Mouse (Mus musculus) kidney, embryonic 14.5 days (tissue): ENCODE measurements around the gene Neil1. TPM values are rescaled to one million over a fixed set of nuclear protein-coding genes. Genes with fewer than 3 reads are reported as not detected.
A peak's percentile ranks its signal among the peaks of the same experiment; 100 is the strongest.

Experiments
- ATAC-seq: fragments of 200-750 bp; cut with Nextera tagmentation; 2 replicates; pipeline ENCODE4 v1.8.0; 2017; ENCODE audit warnings: moderate number of reproducible peaks, mild to moderate bottlenecking, moderate TSS enrichment, moderate library complexity; ENCODE audit not compliant: low FRiP score, low TSS enrichment
- H3K27ac ChIP-seq: fragments of 300-500 bp; sonication (generic); 2 replicates; pipeline ENCODE4 v1.5.1; 2014; ENCODE audit warnings: low read depth, mild to moderate bottlenecking, low read length, moderate library complexity, mixed read lengths
- H3K27me3 ChIP-seq: fragments of 300-500 bp; sonication (generic); 2 replicates; pipeline ENCODE4 v1.6.1; 2014; ENCODE audit warnings: mild to moderate bottlenecking, low read length; ENCODE audit not compliant: control insufficient read depth, insufficient read depth
- H3K36me3 ChIP-seq: fragments of 300-500 bp; sonication (generic); 2 replicates; pipeline ENCODE4 v1.6.1; 2014; ENCODE audit warnings: low read length, mixed read lengths; ENCODE audit not compliant: control insufficient read depth, insufficient read depth
- H3K4me1 ChIP-seq: fragments of 300-500 bp; sonication (generic); 2 replicates; pipeline ENCODE4 v1.6.1; 2014; ENCODE audit warnings: low read length, mixed read lengths; ENCODE audit not compliant: control insufficient read depth, insufficient read depth
- H3K4me2 ChIP-seq: fragments of 300-500 bp; sonication (generic); replicated peaks from 2 replicates; pipeline ENCODE4 v1.6.1; 2014; ENCODE audit warnings: low read depth, mild to moderate bottlenecking, low read length
- H3K4me3 ChIP-seq: fragments of 300-500 bp; sonication (generic); 2 replicates; pipeline ENCODE4 v1.5.1; 2014; ENCODE audit warnings: mild to moderate bottlenecking, low read length
- H3K9ac ChIP-seq: fragments of 300-500 bp; sonication (generic); 2 replicates; pipeline ENCODE4 v1.6.1; 2014; ENCODE audit warnings: low read depth, mild to moderate bottlenecking, low read length, moderate library complexity
- H3K9me3 ChIP-seq: fragments of 300-500 bp; sonication (generic); 2 replicates; pipeline ENCODE4 v1.6.1; 2016; ENCODE audit warnings: low read length; ENCODE audit not compliant: control insufficient read depth
- WGBS: fragments of 180-500 bp; shearing (Covaris S2); extraction: QIAGEN DNeasy Blood & Tissue Kit; methylation state at CpG from one replicate; pipeline ENCODE4 v1.1.7; 2014; 5-methylcytosine and 5-hydroxymethylcytosine counted together
- polyA plus RNA-seq: library from polyadenylated mRNA; unstranded; fragments of >200 nt; fragmentation: Nextera tagmentation; extraction: Ambion mirVana; gene quantifications from 2 replicates; pipeline ENCODE4 v1.2.1, GENCODE M21; 2014

The Neil1 gene
- polyA plus RNA-seq, 1 experiment from 2014 or later, result 7.0 TPM

DNA sequence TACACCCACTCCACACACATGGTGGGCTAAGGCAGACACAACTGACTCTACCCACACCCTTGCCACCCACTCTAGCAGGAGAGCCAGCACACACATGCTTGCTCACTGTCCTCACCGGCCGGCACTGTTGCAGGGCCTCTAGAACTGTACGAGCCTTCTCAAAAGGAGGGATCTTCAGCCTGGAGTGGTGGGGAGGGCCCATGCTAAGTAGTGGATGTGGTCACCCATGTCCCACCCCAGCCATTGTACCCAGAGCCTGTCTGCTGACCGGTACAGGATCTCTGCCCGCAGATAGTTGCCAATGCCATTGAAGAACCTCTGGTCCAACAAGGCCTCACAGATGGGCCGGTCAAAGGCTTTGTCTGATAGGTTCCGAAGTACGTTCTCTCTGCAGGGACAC, 3.3 kb downstream of the Neil1 start:
- Histone ChIP-seq H3K4me2 (no peak overlapping the region), H3K4me1 (0 out of 2 replicates have a peak, but pooled peaks cover 3% of the 10 kb centered on the region), H3K4me3 (no peak overlapping the region), H3K36me3 (peaks cover 31% of the 10 kb centered on the region), H3K9ac (no peak overlapping the region), H3K27ac (no peak overlapping the region), H3K9me3 (no peaks in the 10 kb centered on the region), H3K27me3 (no peaks in the 10 kb centered on the region)
- no peak for ATAC-seq
- WGBS, result 93% methylated on average over 8 of the region's 8 CpGs

DNA sequence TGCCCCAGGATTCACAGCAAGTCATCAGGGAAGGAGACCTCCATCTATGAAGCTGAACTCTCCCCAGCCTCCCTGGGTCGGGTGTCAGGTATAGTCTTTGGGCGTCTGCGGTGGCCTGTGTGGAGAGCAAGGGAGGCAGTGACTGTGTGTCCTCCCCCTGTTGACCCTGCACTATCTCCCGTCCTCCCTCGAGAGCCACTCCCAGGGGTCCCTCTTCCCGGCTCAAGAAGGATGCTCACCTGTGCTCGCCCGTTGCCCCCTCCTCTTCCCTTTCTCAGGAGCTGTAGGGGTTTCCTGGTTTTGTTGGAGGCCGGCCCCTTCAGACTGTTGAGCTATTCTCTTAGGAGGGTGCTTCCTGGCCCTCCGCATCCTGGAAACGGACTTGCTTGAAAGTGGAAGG, 4.9 kb downstream of the Neil1 start:
- Histone ChIP-seq H3K27ac (no peak overlapping the region), H3K4me3 (no peak overlapping the region), H3K27me3 (no peaks in the 10 kb centered on the region), H3K4me2 (no peak overlapping the region), H3K36me3 (peaks cover 46% of the 10 kb centered on the region), H3K9me3 (no peaks in the 10 kb centered on the region), H3K4me1 (0 out of 2 replicates have a peak, but pooled peaks cover 3% of the 10 kb centered on the region), H3K9ac (no peak overlapping the region)
- ATAC-seq, result no peak
- WGBS, result 71% methylated on average over 11 of the region's 11 CpGs

DNA sequence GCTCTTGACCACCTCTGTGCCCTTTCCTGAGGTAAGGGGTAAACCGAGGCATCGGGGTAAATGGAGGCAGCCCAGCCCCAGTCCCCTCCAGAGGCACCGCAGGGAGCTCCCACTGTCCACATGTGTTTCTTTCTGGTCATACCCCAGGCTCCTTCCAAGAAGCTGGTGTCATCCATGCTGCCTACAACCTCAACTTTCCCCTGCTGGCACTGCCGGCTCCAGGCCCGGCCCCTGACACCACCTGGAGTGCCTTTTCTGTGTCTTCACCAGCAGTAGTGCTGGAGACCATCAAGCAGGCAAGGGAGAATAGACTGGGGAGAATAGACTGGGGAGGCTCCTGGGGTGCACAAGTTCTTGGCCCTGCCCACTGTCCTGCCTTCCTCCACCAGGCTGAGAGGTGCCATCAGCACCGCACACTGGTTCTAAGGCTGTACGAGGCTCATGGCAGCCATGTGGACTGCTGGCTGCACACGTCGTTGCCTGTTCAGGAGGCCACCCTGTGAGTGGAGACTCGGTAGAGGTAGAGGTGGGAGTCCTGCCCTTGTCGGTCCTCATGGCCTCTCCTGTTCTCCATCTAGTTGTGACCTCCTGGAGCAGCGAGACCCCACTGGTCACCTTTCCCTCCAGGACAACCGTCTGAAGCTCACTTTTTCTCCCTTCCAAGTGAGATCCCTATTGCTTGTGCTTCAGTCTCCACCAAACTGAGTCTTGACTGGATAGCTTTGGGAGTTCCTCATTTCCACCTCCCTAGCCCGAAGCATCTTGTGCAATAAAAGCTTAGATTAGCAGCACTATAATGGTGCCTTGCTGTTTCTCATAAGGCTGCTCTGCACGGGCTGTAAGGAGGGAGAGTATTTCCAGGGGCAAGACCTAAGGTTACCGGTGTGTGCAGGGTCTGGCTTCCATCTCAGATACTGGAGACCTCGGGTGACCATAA, 6.4 kb downstream of the Neil1 start:
- Histone ChIP-seq H3K4me3 (no peak overlapping the region), H3K9ac (no peak overlapping the region), H3K27me3 (no peaks in the 10 kb centered on the region), H3K4me1 (no peaks in the 10 kb centered on the region), H3K27ac (no peak overlapping the region), H3K9me3 (no peaks in the 10 kb centered on the region), H3K4me2 (no peak overlapping the region), H3K36me3 (peaks cover 62% of the 10 kb centered on the region)
- ATAC-seq, result no peak
- WGBS, result 88% methylated on average over 17 of the region's 17 CpGs

DNA sequence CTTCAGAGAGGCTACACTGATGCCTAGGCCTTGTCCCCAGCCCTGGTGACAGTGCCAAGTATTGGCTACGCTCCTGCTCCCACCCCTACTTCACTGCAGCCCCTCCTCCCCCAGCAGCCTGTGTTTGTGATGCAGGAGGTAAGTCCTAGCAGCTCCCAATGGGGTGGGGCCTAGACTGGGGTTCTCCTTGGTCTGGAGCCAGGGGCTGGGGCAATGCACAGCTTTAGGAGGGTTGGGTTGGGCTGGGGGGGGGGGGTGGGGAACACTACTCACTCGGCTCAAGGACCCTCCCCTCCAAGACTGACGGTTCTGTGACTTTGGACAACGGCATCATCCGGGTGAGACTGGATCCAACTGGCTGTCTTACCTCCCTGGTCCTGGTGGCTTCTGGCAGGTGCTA, 8.5 kb downstream of the Neil1 start:
- H3K36me3 ChIP-seq, result peaks cover 78% of the 10 kb centered on the region

DNA sequence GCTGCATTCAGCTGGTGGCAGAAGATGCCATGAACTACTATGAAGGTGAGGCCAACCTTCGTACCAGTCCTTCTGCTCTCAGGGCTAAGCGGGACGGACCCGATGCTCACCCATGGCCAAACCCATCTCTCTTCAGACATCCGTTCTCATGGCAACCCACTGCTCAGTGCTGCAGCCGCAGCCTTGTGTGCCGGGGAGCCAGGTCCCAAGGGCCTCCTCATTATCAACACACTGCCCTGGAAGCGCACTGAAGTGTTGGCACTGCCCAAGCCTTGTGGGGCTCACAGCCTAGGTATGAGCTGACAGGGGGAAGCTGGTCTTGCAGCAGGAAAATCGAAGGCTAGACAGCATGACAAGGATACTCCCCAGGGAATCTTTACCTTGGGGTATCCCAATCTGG, 9.0 kb downstream of the Neil1 start:
- Histone ChIP-seq H3K4me3 (no peak overlapping the region), H3K36me3 (peaks cover 76% of the 10 kb centered on the region), H3K27me3 (no peaks in the 10 kb centered on the region), H3K9ac (no peak overlapping the region), H3K9me3 (no peaks in the 10 kb centered on the region), H3K4me1 (no peaks in the 10 kb centered on the region), H3K4me2 (no peak overlapping the region), H3K27ac (no peak overlapping the region)
- no peak for ATAC-seq
- WGBS, result 94% methylated on average over 9 of the region's 9 CpGs

More for the DNA sequence above, 8.5 kb downstream of the Neil1 start:
- H3K27me3 ChIP-seq, result no peaks in the 10 kb centered on the region
- WGBS, result 91% methylated on average over 5 of the region's 5 CpGs
- no peak overlapping the region for H3K4me2 ChIP-seq
- no peak overlapping the region for H3K9ac ChIP-seq
- H3K4me3 ChIP-seq, result no peak overlapping the region
- H3K4me1 ChIP-seq, result no peaks in the 10 kb centered on the region
- no peak overlapping the region for H3K27ac ChIP-seq
- no peaks in the 10 kb centered on the region for H3K9me3 ChIP-seq
- no peak for ATAC-seq

DNA sequence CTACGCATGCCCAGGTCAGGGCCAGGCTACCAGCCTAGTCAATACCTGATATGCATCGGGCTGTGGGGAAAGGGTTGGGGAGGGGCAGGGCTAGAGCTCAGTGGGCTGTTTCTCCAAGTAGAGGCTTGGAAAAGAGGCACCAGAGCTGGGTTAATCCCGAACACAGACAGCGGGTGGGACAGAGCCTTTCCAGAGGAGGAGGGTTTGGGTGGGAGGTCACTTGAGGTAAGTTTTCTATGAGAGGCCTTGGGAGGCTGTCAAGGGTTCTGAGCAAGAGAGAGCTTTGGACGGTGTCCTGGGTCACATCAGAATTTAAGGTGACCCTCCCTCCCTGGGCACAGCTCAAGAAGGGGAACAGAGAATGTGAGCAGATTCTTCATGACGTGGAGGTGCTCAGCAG, 9.6 kb downstream of the Neil1 start:
- no peak overlapping the region for H3K9ac ChIP-seq
- 95% methylated on average over 6 of the region's 6 CpGs for WGBS
- H3K4me3 ChIP-seq, result no peak overlapping the region
- no peaks in the 10 kb centered on the region for H3K27me3 ChIP-seq
- no peaks in the 10 kb centered on the region for H3K9me3 ChIP-seq
- H3K4me2 ChIP-seq, result no peak overlapping the region
- no peaks in the 10 kb centered on the region for H3K4me1 ChIP-seq
- H3K27ac ChIP-seq, result no peak overlapping the region
- ATAC-seq, result no peak
- H3K36me3 ChIP-seq, result peaks cover 76% of the 10 kb centered on the region

DNA sequence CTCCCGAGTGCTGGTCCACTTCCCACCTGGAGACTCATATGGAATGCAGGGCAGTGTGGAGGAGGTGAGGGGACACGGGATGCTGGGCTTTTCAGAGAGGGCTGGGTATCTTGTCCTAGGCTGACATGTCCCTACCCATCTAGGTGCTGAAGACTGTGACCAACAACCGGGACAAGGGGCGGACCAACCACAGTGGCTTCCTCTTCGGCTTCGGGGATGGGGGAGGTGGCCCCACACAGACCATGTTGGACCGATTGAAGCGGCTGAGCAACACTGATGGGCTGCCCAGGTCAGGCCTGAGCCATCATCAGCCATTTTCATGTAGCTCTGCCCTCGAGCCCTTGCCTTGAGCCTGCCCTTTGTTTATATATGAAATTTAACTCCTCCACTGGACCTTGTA, 10.3 kb downstream of the Neil1 start:
- Histone ChIP-seq H3K4me2 (no peak overlapping the region), H3K36me3 (peaks cover 71% of the 10 kb centered on the region), H3K9ac (no peak overlapping the region), H3K27ac (no peak overlapping the region), H3K9me3 (no peaks in the 10 kb centered on the region), H3K27me3 (no peaks in the 10 kb centered on the region), H3K4me3 (no peak overlapping the region), H3K4me1 (no peaks in the 10 kb centered on the region)
- no peak for ATAC-seq
- 86% methylated on average over 9 of the region's 9 CpGs for WGBS

DNA sequence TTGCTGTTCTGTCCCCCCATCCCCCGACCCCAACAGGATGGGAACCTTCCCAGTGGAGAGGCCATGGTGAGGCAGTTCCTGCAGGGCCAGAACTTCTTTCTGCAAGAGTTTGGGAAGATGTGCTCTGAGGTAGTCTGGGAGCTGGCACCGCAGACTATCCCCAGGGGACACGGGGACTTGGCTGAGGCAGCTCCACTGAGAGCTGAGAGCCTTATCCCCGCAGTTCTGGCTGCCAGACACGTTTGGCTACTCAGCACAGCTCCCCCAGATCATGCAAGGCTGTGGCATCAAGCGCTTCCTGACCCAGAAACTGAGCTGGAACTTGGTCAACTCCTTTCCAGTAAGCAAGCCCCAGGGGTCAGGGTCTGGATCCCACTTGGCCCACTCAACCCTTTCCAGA, 10.9 kb downstream of the Neil1 start:
- no peaks in the 10 kb centered on the region for H3K27me3 ChIP-seq
- no peaks in the 10 kb centered on the region for H3K9me3 ChIP-seq
- WGBS, result 86% methylated on average over 6 of the region's 6 CpGs
- H3K9ac ChIP-seq, result no peak overlapping the region
- H3K4me2 ChIP-seq, result no peak overlapping the region
- no peaks in the 10 kb centered on the region for H3K4me1 ChIP-seq
- no peak overlapping the region for H3K4me3 ChIP-seq
- no peak for ATAC-seq
- peaks cover 65% of the 10 kb centered on the region for H3K36me3 ChIP-seq
- H3K27ac ChIP-seq, result no peak overlapping the region

DNA sequence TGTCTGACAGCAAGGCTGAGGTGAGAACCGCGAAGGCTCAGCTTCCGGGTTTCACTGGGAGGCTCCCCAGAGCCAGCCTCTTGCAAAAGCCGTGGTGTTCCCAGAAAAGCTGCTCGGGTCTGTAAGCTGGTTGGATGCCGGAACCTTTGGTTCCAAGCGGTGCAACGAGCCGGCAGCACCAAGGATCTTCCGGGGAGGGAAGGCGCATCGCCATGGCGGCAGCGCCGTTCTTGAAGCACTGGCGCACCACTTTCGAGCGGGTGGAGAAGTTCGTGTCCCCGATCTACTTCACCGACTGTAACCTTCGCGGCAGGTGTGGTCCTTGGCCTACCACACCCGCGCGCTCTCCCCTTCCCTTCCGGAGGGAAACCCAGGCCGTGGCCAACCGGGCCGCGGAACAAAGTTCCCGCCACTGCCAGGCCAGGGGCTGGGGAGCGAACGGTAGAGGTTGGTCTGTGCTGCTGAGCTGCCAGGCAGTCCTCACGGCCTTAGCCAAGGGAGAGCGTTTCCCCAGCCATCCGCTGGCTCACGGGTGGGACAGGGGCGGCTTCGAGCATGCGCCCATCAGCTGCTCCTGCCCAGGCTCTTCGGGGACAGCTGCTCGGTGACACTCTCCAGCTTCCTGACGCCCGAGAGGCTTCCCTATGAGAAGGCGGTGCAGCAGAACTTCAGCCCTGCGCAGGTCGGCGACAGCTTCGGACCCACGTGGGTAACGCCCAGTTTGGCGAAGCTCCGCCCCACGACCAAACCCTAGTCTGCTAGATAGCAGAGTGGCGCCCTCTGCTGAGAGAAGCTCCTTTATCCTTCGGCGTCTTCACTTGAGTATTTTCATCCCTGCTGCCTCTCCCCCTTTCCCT, 17.3 kb downstream of the Neil1 start, which contains the start of gene Man2c1:
TSS of gene Man2c1 (plus strand) at position 114 of the 857 bp plus-strand sequence.
- peak; percentile 92 for ATAC-seq
- Histone ChIP-seq H3K36me3 (peaks cover 42% of the 10 kb centered on the region), H3K9me3 (no peaks in the 10 kb centered on the region), H3K27ac (peak within 1 kb of the TSS; percentile 97), H3K9ac (peak within 1 kb of the TSS; percentile 86), H3K27me3 (no peaks in the 10 kb centered on the region), H3K4me2 (peak within 1 kb of the TSS; percentile 90), H3K4me1 (peaks cover 7% of the 10 kb centered on the region), H3K4me3 (peak within 1 kb of the TSS; percentile 78)
- WGBS, result under 1% methylated on average over 53 of the region's 58 CpGs
